Mouse (Mus musculus): ENCODE data around the gene Crybb1.

DNA sequence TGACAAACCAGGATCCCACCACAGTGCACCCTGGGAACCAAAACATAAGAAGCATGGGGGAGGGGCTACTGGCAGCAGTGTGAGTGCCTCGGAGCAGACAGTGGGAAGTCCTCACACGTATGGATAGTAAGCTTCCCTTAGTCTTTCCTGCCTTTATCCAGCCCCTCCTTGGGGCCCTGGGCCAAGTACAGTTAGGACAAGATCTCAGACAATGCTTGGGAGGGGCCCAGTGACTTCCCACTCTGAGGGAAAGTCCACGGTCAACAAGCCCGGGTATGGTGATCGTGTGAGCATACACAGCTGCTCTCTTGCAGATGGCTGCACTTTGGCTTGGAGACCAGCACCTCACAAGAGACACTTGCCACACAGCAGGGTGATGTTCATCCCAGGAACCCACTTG lies 61.7 kb downstream of the Crybb1 start:
- no peak for TF ChIP-seq POLR2A (IDR thresholded peaks at IDR 0.05; ENCODE audit: extremely low read depth, insufficient read depth, low read length)
- TF ChIP-seq CTCF (IDR thresholded peaks at IDR 0.05; ENCODE audit: low read depth, low read length), result no peak
